Comparison of ENCODE assay signal across 8 mouse cellular contexts in genomic region chr4:109147278-109148038, GRCm38 (mm10). TPM values are rescaled to one million over a fixed set of nuclear protein-coding genes. Genes with fewer than 3 reads are reported as not detected.
A peak's percentile ranks its signal among the peaks of the same experiment; 100 is the strongest.
DNase-seq lines count a peak whose midpoint lies in the region; ATAC-seq and TF ChIP-seq lines count a peak whose summit lies in the region.

No protein-coding gene starts in this region.

- no peak overlapping the region for H3K9ac ChIP-seq in ES-E14 (ENCODE audit: insufficient read depth, low read depth, low read length, poor library complexity, severe bottlenecking)
- no peak overlapping the region for H3K9ac ChIP-seq in midbrain, embryonic 16.5 days (ENCODE audit: low read depth, low read length)
- H3K9ac ChIP-seq in stomach, embryonic 15.5 days: no peak overlapping the region

- no peaks in the 10 kb centered on the region for H3K9me3 ChIP-seq in ES-E14 (ENCODE audit: control insufficient read depth, insufficient read depth, low read depth, low read length)
- no peaks in the 10 kb centered on the region for H3K9me3 ChIP-seq in midbrain, embryonic 16.5 days (replicated peaks; ENCODE audit: control insufficient read depth, low read length, poor library complexity, severe bottlenecking)
- no peaks in the 10 kb centered on the region for H3K9me3 ChIP-seq in stomach, embryonic 15.5 days

- ATAC-seq in midbrain, embryonic 16.5 days: peak; percentile 59; the same call in 1 of the 2 replicates
- ATAC-seq in stomach, embryonic 15.5 days (ENCODE audit: insufficient read depth, low FRiP score, low read depth): no peak

- no peak overlapping the region for H3K27ac ChIP-seq in ES-E14 (ENCODE audit: insufficient read depth, low read depth, low read length, poor library complexity, severe bottlenecking)
- H3K27ac ChIP-seq in midbrain, embryonic 16.5 days (ENCODE audit: low read length): no peak overlapping the region
- H3K27ac ChIP-seq in stomach, embryonic 15.5 days: peak overlapping the region; percentile 35; the same call in 1 of the 2 replicates

- no peak overlapping the region for H3K4me3 ChIP-seq in ES-E14 (ENCODE audit: insufficient read depth in 1 of 2, low read depth in 1 of 2, low read length in 2 of 2, poor library complexity in 1 of 2, severe bottlenecking in 1 of 2)
- H3K4me3 ChIP-seq in midbrain, embryonic 16.5 days (ENCODE audit: low read depth, low read length): no peak overlapping the region
- no peak overlapping the region for H3K4me3 ChIP-seq in stomach, embryonic 15.5 days (replicated peaks)

- in situ Hi-C loops in ES-E14 (cut with MboI; ENCODE audit: low sequenced_read_pairs in 2 of 2, unreplicated experiment in 2 of 2): no loop called here

- H3K4me2 ChIP-seq in midbrain, embryonic 16.5 days (ENCODE audit: low read length): no peak overlapping the region
- H3K4me2 ChIP-seq in stomach, embryonic 15.5 days: peak overlapping the region; percentile 16; the same call in 1 of the 2 replicates

- DNase-seq in 3134 (ENCODE audit: extremely low read depth, insufficient read length, low spot score) (peak; percentile 57), ES-E14 (ENCODE audit: low read depth, low spot score) (peak; percentile 54), liver (peak; percentile 36)
- peak; percentile 44 for DNase-seq in cerebellum, adult 8-10 months
- peak; percentile 40 for DNase-seq in gastrocnemius, postnatal 14 days
- DNase-seq in induced T-regulatory cell, adult 2 months (ENCODE audit: low read depth): peak; percentile 78

- no peaks in the 10 kb centered on the region for H3K36me3 ChIP-seq in ES-E14 (ENCODE audit: control insufficient read depth, insufficient read depth, low read length, poor library complexity, severe bottlenecking)
- H3K36me3 ChIP-seq in midbrain, embryonic 16.5 days (ENCODE audit: control insufficient read depth, insufficient read depth, low read length): peaks cover 4% of the 10 kb centered on the region; the same call in 1 of the 2 replicates
- no peaks in the 10 kb centered on the region for H3K36me3 ChIP-seq in stomach, embryonic 15.5 days

- H3K4me1 ChIP-seq in ES-E14 (ENCODE audit: control insufficient read depth in 2 of 2, insufficient read depth in 2 of 2, low read length in 2 of 2, poor library complexity in 1 of 2): peaks cover 2 to 5% of the 10 kb centered on the region in 2 experiments; a peak in 3 of 4 replicates
- peaks cover 8% of the 10 kb centered on the region; the same call in 1 of the 2 replicates for H3K4me1 ChIP-seq in midbrain, embryonic 16.5 days (ENCODE audit: control insufficient read depth, insufficient read depth, low read length)
- H3K4me1 ChIP-seq in stomach, embryonic 15.5 days: peaks cover 3% of the 10 kb centered on the region; the same call in 1 of the 2 replicates

- no peaks in the 10 kb centered on the region for H3K27me3 ChIP-seq in midbrain, embryonic 16.5 days (ENCODE audit: control insufficient read depth, insufficient read depth, low read depth, low read length)
- no peaks in the 10 kb centered on the region for H3K27me3 ChIP-seq in stomach, embryonic 15.5 days (replicated peaks)

- intact Hi-C loops in gastrocnemius, postnatal 14 days (cut with DNase I; ENCODE audit: low total_unique reads): no loop called here

- WGBS in midbrain, embryonic 16.5 days: 64% methylated on average over 11 of the region's 11 CpGs
- WGBS in stomach, embryonic 15.5 days: 49% methylated on average over 11 of the region's 11 CpGs

TF ChIP-seq in ES-E14, 5 proteins besides CTCF, POLR2A, EP300 and RAD21:
- TF ChIP-seq ZNF384 (IDR thresholded peaks at IDR 0.05; ENCODE audit: low read depth, low read length) (no peak), CHD2 (IDR thresholded peaks at IDR 0.05; ENCODE audit: low read depth, low read length) (no peak), MAFK (IDR thresholded peaks at IDR 0.05; ENCODE audit: insufficient read depth, low read depth, low read length) (no peak), HCFC1 (IDR thresholded peaks at IDR 0.05; ENCODE audit: borderline replicate concordance, insufficient read depth, low read length) (no peak), ZC3H11A (IDR thresholded peaks at IDR 0.05; ENCODE audit: borderline replicate concordance, low read depth, low read length) (no peak)
TF ChIP-seq in ES-E14: peak in this region for 0.

RNA-seq across cellular contexts. Expression of gene Osbpl9, which starts 54.6 kb away (rescaled TPM):
- 35.6 and 39.5 TPM in 2 replicates for total RNA-seq in ES-E14 (2012; rRNA removed)
- total RNA-seq in gastrocnemius, postnatal 14 days (2021): 100 to 1,000 TPM in 1 of 2 experiments, 10 to 100 TPM in 1; 76.2 to 100 TPM
- polyA plus RNA-seq in midbrain, embryonic 16.5 days (2015; fragmentation: Nextera tagmentation; extraction: Ambion mirVana): 73.2 and 77.3 TPM in 2 replicates
- 55.1 and 57.7 TPM in 2 replicates for polyA plus RNA-seq in stomach, embryonic 15.5 days (2015; fragmentation: Nextera tagmentation; extraction: Ambion mirVana)
